Mouse (Mus musculus) fibroblast of lung, adult 2 months (primary cell): Measurements from ENCODE around the gene Cd164.
A peak's percentile ranks its signal among the peaks of the same experiment; 100 is the strongest.

Source experiments
- DNase-seq: peaks from one replicate; pipeline ENCODE4 v3.0.0-alpha.2; 2011; ENCODE audit warnings: low read depth

Gene Cd164

DNA sequence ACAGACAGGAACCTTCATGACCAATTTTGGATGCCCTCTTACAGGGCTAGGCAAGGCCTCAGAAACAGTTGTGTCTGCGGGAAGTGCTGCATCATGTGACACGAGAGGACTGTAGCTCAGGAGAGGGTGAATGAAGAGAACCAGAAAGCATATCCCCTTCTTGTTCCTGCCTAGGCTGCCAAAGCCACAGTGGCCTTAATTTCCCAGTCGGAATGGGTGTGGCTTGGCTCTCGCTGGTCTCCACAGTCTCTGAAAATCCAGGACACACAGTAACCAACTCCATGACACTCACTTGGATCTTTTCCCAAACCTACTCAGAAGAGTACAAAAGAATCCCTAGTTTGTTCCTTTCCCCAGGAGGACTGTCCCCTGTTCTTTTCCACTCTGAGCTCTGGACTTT is 18.3 kb upstream of the Cd164 start:
- no peak for DNase-seq

DNA sequence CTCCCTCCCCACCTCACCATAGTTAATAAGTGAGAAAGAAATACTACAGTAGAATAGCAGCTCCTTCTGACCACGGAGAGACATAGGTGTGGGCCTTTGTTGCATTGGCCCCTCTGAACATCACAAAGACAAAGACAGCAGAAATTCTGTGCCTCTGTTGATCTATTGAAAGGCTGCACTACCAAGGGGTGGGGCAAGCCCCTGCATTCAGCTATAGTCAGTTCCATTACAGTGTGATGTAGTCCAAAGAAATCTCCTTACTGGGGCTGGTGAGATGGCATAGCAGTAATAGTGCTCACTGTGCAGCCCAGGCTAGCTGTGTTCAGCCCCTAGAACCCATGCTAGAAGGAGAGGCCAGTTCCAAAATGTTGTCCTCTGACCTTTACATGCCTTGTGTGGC is 14.2 kb upstream of the Cd164 start:
- no peak for DNase-seq

DNA sequence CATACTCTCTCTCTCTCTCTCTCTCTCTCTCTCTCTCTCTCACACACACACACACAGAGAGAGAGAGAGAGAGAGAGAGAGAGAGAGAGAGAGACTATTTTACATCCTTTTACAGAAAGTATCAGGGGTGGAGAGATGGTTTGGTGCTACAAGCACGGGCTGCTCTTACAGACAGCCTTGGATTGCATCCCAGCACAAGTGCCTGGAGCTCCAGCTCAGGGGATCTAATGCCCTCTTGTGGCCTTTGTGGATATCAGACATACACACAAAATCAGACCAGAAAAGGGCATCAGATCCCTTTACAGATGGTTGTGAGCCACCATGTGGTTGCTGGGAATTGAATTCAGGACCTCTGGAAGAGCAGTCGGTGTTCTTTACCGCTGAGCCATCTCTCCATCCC is 13.8 kb upstream of the Cd164 start:
- peak; percentile 72 for DNase-seq

DNA sequence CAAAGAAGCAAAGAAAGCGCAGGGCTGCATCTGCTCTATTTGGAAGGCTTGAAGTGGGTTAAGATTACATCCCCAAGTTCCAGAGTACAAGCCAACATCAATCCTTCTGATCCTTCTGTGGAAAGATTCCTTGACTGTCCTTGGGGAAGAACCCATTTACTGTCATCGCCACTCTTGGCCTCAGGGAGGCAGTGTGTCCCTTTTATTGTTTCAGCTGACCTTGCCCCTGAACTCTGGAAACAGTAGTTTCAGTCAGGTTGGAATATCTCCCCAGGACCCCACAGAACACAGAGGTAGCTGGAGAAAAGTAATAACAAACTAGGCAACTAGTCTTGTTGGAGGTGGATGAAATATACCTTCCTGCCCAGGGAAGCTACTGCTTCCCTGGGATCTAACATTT is 10.1 kb upstream of the Cd164 start:
- DNase-seq, result no peak

DNA sequence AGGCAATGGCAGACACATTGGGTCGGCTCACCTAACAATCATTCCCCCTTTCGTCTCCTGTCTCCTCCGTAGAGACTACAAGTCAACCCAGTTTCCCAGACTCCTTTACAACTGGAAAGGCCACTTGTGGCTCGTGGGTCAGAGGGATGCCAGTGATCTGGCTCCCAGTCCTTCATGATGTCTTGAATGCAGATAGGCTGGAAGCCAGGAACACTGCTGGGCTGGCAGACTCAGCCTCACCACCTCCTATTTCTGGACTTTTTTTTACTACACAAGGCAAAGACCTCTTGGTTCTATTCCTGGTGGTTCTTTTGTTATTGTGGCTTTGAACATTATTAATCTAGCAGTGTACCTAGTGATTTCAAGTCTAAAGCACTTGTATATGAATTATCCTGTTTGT is 4.9 kb upstream of the Cd164 start:
- DNase-seq, result no peak

DNA sequence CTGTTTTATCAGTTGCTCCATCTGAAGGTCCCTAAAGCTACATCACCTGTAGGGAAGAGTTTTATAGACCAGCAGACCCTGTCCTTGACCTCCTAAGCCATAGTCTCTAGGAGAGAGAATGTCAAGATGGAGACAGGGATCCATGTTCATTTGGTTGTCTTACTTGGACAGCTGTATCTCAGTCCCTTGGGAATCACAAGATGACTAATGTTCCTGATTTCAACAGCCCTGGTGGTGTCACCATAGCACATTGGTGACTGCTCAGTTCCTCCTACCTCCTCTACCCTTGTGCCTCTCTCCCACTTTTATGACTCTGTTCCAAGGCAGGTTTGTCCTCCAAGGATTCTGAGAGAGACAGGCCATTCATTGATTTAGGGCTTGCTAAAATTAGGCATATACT is 4.3 kb upstream of the Cd164 start:
- no peak for DNase-seq

DNA sequence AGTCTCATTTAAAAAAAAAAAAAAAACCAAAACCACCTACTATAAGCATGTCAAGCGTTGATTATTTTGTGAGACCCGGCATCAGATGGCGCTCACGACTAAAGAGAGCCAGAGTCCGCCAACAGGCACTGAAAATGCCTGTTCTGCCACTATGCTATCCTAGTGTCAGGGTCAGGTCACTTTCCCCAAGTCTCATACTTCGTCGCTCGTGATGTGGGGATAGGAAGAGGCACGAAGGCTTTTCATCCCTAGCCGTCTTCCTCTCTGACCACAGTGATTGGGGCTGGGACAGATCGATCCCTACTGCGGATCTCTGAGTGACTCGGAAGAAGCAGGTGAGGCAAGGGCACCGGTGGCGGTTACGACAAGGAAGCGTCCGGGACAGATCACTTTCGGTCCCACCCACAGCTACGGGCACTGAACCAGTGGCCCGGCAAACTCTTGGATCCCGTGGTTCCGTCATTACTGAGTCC is 670 bp upstream of the Cd164 start:
- peak; percentile 67 for DNase-seq

DNA sequence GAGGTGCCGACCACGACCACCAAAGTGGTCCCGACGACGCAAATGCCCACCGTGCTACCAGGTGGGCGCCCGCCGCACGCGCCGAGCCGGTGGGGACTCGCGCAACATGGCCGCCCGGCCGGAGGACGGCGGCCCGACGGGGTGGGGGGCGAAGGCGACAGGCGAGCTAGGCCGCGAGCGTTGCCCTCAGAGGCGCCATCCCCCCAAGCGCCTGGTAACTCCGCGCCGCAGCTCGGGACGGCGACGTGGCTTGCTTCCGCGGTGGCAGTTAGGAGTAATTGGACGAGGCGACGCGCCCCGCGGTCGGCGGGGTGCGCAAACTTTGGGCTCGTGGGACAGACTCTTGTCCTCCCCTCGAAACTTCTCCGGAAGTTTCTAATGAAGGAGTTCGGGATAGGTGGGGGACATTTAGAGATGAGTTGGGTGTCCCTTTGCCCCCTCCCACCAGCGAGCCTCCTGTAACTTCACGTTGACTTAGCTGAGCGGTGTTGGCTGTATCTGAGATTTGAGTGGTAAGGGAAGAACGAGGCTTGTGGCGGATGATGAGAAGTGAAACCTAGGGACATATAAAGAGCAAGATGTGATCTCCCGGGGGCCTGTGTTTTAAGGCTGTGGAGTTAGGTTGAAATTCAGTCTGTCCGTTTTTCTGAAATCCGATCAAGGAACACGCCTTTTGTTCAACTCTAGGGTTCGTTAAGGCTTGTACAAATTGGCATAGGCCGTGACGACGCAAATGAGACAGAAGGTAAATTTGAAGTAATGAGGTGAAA is 611 bp downstream of the Cd164 start:
- no peak for DNase-seq

DNA sequence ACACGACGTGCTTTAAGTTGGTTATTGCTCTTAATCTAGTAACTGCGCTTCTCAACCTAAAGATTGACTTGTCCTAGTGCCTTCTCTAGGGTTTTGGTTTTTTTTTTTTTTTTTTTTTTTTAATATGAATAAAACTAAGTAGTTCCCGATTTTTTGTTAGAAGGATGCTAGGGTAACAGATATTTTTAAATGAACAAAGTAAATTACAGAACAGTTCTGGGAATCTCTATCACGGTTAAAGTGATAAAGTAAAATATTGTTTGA is 1.1 kb downstream of the Cd164 start:
- DNase-seq, result no peak

DNA sequence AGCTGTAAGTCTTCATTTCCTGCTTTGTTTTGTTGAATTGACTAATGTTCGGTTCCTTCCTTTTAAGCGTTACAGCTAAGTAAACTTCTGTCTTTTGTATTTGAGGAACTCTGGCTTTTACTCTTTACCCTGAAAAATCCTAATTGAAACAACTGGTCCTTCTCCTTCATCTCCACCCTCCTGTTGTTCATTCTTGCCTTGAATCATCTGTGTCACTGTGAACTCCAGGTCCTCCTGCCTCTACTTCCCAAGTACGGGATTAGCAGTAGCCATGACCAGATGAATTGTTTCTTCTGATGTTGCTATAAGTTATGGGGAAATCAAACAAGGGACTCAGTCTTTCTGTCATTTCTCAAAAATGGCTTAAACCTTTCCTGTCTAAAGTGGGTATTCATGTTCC is 4.2 kb downstream of the Cd164 start:
- no peak for DNase-seq

DNA sequence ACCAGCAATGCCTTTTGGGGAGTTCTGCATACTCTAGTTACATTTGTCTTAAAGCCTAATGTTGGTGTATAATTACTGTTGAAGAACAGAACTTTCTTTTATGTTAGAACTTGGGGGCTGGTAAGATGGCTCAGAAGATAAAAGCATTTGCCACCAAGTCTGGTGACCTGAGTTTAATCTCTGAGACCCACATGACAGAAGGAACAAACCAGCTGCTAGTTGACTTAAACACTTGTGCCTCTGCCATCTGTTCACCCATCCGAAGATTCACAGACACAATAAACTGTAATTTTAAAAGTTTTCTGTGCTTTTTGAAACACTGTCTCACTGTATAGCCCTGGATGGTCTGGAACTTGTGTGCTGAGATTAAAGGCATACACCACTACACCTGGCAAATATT is 6.5 kb downstream of the Cd164 start:
- DNase-seq, result no peak

DNA sequence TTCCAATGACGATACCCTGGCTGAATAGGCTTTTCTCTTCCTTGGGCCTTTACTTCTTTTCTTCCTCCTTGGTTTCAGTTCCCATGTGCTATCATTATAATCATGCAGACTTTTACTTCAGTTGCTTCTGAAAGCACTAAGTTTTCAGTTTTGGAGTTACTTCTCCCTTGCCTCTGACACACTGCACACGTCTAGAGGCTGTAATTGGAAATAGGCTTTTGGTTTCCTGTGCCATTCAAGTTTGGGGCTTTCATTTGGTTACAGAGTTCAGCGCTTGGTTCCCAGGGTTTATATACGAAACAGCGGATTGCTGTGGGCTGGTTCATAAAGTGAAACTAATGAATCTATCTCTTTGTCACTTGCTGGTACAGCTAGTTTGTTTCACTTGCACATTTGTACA is 10.8 kb downstream of the Cd164 start:
- no peak for DNase-seq

DNA sequence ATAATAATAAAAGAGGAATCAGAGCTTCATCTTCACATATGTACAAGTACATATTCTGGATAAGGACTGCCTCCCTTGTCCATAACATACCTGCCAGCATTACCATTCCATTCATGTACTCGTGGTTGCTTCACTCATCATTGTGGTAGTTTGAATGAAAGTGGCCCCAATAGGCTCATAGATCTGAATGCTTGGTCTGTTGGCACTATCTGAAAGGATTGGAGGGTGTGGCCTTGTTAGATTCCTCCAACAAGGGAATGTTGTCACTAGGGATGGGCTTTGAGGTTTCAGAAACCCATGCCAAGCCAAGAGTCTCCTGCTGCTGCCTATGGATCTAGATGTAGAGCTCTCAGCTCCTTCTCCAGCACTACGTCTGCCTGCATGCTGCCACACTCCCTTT is 16.8 kb downstream of the Cd164 start:
- no peak for DNase-seq

DNA sequence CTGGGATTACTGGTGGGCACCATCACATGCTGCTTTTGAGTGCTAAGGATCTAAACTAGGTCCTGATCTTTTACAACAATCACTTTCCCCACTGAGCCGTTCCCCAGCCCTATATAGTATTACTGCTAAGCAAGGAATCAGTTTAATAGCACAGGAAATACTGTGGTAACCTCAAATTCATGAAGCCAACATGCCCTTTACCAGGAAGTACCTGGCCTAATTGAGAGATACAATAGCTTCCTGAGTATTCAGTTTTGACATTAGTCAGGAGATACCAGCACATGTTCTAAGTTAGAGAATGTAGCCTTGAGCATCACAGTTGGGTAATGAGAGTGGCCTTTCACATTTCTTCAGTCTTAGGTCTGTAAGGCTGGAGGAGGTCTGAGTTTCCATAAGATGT is 17.5 kb downstream of the Cd164 start:
- DNase-seq, result no peak

DNA sequence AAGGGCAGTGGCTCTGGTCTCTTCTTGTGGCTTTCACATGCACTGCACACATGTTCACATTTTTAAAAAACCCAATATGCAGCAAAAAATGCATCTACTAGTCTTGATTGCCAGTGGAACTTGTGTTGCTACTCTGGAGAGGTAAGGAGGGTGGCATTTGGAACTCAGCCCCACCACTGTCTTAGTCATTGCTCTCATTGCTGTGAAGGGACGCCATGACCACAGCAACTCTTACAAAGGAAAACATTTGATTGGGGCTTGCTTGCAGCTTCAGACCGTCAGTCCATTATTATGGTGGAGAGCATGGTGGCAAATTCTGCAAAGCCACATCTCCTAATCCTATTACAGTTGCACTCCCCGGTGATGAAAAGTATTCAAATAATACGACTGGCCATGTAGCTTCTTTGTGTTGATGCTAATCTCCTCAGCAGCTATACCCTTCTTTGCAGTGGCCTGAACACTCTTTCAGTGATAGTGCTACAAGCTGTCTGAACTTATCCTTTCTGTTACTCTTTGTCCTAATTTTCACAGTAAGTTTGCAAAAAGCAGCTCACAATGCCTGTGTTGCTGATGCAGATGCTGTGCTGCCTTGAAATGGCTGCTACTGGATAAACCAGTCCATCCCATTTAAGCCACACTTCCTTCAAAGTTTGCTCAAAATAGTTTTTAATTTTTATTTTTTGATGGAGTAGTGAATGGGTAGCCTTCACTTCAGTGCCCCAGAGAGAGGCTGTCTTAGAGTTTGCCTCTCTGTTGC is 18.2 kb downstream of the Cd164 start:
- no peak for DNase-seq

DNA sequence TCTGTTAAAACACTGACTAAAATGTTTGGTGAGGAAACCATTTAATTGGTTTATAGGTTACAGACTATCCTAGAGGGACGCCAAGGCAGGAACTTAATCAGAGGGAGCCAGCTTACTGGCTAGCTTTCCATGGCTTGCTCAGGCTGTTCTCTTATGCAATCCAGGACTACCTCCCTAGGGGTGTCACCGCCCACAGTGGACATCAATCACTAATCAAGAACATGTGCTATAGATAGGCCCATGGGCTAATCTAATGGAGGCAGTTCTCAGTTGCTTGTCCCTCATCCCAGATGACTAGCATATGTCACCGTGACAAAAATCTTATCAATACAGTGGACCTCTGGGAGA is 18.7 kb downstream of the Cd164 start:
- no peak for DNase-seq

DNA sequence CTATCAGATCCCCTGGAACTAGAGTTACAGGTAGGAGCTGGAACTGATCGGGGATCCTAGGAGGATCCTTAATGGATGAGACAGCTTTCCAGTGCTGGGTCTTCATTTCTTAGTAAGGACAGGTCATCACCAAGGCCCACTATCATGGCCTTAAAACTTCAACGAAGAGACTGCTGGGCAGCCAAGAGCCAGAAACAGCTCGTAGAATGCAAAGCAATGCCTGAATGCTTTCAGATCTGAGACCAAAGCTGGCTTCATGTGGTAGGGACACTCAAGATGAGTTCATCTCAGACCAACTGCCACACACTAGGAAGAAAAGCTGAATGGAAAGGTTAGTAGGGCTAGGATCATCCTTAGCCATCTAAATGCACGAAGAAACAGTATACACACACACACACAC is 19.8 kb downstream of the Cd164 start:
- DNase-seq, result no peak

DNA sequence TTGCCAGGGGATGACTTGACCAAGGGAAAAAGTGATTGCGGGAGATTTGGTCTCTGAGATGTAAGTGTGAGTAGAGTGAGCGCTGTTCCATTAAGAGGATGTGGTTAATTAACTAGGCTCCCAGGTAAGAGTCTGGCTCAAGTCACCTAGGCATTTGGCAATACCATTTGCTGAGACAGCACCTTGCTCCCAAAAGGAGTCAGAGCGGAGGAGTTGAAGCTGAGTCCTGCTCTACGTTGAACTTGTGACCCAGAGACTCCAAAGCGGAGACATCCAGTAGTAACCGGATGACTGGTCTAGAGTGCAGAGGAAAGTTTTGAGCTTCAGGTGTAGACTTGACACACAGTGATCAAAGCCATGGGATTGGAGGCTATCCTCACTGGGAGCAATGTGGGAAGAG is 22.8 kb downstream of the Cd164 start:
- DNase-seq, result no peak

DNA sequence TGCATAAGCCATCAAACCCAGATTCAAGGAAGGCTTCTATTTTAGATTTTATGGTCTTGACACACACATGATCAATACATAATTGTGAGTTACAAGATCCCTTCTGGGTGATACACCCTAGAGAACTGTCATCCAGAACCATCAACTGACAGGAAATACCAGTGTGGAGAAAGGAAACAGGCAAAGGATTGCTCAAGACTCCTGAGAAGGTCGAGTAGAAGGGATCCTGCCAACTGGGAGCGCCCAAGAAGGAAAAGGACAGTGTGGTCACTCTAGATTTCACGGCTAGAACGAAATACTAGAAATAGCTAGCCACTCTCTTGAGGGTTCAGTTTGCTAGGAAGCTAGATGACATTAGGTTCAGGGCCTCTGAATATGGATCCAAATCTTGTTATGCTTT is 24.2 kb downstream of the Cd164 start:
- no peak for DNase-seq

DNA sequence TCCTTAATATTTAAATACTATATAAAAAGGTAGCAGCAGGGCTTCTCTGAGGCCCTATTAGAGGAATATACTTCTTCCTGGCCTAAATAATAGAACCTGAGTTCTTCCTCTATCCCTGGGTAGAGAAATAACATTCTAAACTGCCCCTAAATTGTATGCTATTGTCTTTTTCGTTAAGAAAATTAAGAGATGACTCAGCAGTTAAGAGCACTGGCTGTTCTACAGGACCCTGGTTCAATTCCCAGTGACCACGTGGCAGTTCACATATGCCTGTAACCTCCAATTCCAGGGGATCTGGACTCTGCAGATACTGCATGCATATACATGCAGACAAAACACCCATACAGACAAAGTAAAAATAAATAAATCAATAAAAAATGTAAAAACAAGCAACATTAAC is 24.6 kb downstream of the Cd164 start:
- no peak for DNase-seq

DNA sequence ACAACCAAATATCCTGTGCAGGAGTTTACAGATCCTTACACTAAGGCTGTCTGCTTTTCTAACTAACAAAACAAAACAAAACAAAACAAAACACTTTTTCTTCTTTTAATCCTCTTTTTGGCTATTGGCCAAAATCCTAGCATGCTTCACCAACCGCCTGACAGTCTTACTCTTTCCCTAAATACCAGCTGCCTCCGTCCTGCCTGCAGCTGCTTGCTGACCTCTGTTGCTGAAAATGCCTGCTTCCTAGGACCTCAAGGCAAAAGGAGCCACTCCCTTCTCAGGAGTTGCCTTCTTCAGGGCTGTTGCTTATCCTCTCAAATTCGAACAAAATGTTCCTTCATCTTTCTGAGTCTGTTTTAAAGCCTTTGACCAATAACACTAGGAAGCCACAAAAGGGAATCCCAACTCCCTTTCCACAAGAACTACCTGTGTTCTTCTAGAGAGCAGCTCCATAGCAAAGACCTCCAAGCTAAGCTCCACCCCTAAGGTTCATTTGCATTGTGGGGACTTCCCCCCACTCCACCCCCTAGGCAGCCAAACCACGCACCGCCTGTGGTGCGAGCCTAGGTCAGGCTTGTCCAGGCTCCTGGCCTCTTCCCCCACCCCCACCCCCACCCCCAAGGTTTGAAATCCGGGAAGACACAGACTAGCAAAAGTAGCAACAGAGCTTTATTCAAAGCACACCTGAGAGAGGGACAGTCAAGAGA is 25.4 kb downstream of the Cd164 start:
- DNase-seq, result no peak

DNA sequence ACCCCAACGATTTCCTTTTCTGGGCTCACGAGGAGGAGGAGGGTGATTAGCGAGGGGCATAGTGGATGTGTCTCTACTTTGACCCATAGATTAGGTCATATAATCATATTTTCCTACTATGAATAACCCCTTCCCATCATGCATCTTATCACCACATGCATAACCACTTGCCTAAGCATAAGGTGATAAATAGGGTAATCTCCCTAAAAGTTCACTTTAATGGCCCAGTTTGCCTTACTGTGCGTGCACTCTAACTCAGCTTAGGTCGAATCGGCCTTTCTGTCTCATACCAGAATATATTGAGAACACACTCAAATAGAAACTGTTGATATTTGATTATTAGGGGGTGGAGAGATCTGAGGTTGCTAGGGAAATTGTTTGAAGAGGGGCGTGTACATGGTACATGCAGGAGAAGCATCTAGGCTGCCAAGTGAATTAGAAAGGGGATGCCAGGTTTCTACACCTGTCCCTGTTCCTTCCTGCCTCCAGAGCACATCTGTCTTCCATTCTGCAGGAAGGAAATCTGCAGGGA is 26.1 kb downstream of the Cd164 start:
- DNase-seq, result no peak
